Mouse (Mus musculus) lung, adult 2 months (tissue): ENCODE data around the gene Nup62.

Experiments
- CTCF ChIP-seq: fragments of 200-500 bp; IDR thresholded peaks from 2 replicates; pipeline ENCODE4 v1.5.1; 2011; ENCODE audit warnings: mild to moderate bottlenecking, low read length, control low read depth; ENCODE audit not compliant: insufficient read depth
- POLR2A ChIP-seq: fragments of 200-500 bp; IDR thresholded peaks from 2 replicates; pipeline ENCODE4 v1.6.1; 2011; ENCODE audit warnings: low read depth, mild to moderate bottlenecking, control low read depth, low read length, borderline replicate concordance; ENCODE audit errors: extremely low read depth

DNA sequence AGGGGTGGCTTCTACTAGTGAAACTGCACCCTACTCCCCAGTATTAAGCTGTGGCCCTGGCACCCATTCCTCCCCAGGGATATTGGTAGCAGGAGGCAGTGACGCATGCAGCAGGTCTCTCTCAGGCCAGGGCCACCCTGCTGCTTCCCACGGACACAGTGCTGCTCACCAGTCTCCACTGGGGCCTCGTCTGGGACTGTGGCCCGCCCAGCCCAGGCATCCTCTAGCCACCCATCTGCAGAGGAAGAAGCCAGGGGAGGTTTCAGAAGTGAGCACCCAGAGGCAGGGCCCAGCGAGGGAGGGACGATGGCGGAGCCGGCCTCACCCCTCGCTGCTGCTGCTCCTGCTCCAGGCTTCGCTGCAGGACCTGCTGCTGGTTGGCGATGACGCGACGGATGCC is 47.3 kb downstream of the Nup62 start:
- no peak for TF ChIP-seq POLR2A
- TF ChIP-seq CTCF, result no peak
